Mouse (Mus musculus): ENCODE measurements around the gene Hbp1.

Gene Hbp1

GRCm38 (mm10) chr12:31913614-31914013 is 36.7 kb downstream of the Hbp1 start:
- Histone ChIP-seq H3K4me1 (replicated peaks; ENCODE audit: low read depth, low read length) (peaks cover 12% of the 10 kb centered on the region; the same call in 1 of the 2 replicates), H3K36me3 (ENCODE audit: insufficient read depth, low read length) (0 out of 2 replicates have a peak, but pooled peaks cover under 1% of the 10 kb centered on the region), H3K4me3 (replicated peaks; ENCODE audit: low read length) (no peak overlapping the region), H3K27me3 (ENCODE audit: insufficient read depth, low read length) (no peaks in the 10 kb centered on the region), H3K9me3 (ENCODE audit: low read length) (no peaks in the 10 kb centered on the region)
- TF ChIP-seq CTCF (conservative IDR thresholded peaks at IDR 0.05; ENCODE audit: low read length) = no peak
- TF ChIP-seq POU5F1 (IDR thresholded peaks at IDR 0.05; ENCODE audit: borderline replicate concordance, low read length) = no peak
- TF ChIP-seq NANOG (IDR thresholded peaks at IDR 0.05; ENCODE audit: borderline replicate concordance, low read length) = no peak

DNA sequence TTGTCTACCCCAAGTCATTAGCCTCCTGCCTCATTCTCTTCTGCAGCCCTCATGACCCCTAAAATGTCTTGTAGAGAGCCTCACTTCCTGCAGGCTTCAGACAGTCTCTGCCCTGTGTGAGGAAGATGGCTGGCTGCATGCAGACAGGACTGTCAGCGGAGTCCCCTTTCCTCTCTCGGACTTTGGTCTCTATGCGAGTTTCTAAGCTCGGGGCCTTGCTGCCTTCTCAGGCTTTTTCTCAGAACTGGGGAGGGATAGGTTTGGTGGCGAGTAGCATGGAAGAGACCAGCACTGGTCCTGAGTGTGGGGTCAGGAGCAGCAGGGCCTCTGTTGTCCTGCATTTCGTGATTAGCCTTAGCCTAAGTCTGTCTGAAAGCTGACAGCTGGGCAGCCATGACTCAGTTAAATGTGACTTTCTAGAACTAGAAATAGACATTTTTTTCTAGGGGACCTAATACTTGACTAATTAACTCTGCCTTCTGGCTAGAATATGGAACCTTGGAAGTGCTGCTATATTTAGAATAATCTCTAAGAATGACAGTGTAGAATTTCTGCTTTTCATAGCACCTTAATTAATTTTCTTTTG is 37.3 kb downstream of the Hbp1 start:
- H3K27me3 ChIP-seq (ENCODE audit: insufficient read depth, low read length) = no peaks in the 10 kb centered on the region
- no peak overlapping the region for H3K4me3 ChIP-seq (replicated peaks; ENCODE audit: low read length)
- H3K4me1 ChIP-seq (replicated peaks; ENCODE audit: low read depth, low read length) = peaks cover 12% of the 10 kb centered on the region; the same call in 1 of the 2 replicates
- no peak for TF ChIP-seq NANOG (IDR thresholded peaks at IDR 0.05; ENCODE audit: borderline replicate concordance, low read length)
- TF ChIP-seq POU5F1 (IDR thresholded peaks at IDR 0.05; ENCODE audit: borderline replicate concordance, low read length) = no peak
- no peak for TF ChIP-seq CTCF (conservative IDR thresholded peaks at IDR 0.05; ENCODE audit: low read length)
- no peaks in the 10 kb centered on the region for H3K36me3 ChIP-seq (ENCODE audit: insufficient read depth, low read length)
- no peaks in the 10 kb centered on the region for H3K9me3 ChIP-seq (ENCODE audit: low read length)

- Histone ChIP-seq H3K4me3 (replicated peaks; ENCODE audit: low read length) (no peak overlapping the region), H3K36me3 (ENCODE audit: insufficient read depth, low read length) (no peaks in the 10 kb centered on the region), H3K4me1 (replicated peaks; ENCODE audit: low read depth, low read length) (0 out of 2 replicates have a peak, but pooled peaks cover 2% of the 10 kb centered on the region), H3K9me3 (ENCODE audit: low read length) (no peaks in the 10 kb centered on the region), H3K27me3 (ENCODE audit: insufficient read depth, low read length) (no peaks in the 10 kb centered on the region)
- TF ChIP-seq CTCF (conservative IDR thresholded peaks at IDR 0.05; ENCODE audit: low read length) (no peak), NANOG (IDR thresholded peaks at IDR 0.05; ENCODE audit: borderline replicate concordance, low read length) (no peak), POU5F1 (IDR thresholded peaks at IDR 0.05; ENCODE audit: borderline replicate concordance, low read length) (no peak)
Measured at GRCm38 (mm10) chr12:31907436-31907835, 42.9 kb downstream of the Hbp1 start.

DNA sequence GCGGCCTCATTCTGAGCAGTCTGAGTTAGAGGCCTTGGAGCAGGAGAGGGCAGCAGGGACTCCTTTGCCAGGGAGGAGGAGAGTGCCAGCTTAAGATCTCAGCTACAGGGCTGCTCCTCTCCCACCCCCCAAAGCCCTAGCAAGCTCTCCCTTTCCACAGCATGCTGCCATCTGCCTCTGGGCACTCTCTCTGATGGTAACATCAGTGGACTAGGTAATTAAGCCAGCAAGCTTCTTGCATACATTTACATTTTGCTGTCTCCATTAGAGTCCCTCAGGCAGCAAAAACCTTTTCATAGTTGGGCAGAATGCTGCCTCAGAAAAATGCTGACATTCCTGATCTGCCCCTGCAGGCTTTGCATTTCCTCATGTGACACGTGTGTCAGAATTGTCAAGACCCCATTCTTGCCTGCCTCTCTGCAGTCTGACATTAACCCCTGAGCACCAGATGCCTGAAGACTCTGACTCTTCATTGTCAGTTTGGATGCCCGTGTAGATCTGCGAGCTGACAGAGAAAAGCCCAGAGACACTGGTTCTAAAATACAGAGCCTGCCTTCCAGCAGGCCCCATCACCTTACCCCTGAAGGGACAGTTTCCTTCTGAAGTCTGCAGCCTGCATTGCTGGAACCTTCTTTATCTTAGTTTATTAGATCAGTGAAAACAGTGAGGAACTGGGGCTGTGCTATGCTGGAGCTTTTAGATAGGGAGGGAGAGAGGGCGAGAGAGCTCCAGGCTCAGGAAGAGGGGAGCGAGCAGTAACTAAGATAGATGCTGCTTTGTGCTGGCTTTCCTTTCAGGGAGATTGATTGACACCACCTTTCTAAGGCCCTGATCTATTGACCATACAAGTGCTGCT is 44.4 kb downstream of the Hbp1 start:
- Histone ChIP-seq H3K4me3 (replicated peaks; ENCODE audit: low read length) (no peak overlapping the region), H3K27me3 (ENCODE audit: insufficient read depth, low read length) (no peaks in the 10 kb centered on the region), H3K9me3 (ENCODE audit: low read length) (peaks cover 3% of the 10 kb centered on the region), H3K36me3 (ENCODE audit: insufficient read depth, low read length) (0 out of 2 replicates have a peak, but pooled peaks cover 5% of the 10 kb centered on the region), H3K4me1 (replicated peaks; ENCODE audit: low read depth, low read length) (no peaks in the 10 kb centered on the region)
- no peak for TF ChIP-seq CTCF (conservative IDR thresholded peaks at IDR 0.05; ENCODE audit: low read length)
- TF ChIP-seq POU5F1 (IDR thresholded peaks at IDR 0.05; ENCODE audit: borderline replicate concordance, low read length) = no peak
- no peak for TF ChIP-seq NANOG (IDR thresholded peaks at IDR 0.05; ENCODE audit: borderline replicate concordance, low read length)

DNA sequence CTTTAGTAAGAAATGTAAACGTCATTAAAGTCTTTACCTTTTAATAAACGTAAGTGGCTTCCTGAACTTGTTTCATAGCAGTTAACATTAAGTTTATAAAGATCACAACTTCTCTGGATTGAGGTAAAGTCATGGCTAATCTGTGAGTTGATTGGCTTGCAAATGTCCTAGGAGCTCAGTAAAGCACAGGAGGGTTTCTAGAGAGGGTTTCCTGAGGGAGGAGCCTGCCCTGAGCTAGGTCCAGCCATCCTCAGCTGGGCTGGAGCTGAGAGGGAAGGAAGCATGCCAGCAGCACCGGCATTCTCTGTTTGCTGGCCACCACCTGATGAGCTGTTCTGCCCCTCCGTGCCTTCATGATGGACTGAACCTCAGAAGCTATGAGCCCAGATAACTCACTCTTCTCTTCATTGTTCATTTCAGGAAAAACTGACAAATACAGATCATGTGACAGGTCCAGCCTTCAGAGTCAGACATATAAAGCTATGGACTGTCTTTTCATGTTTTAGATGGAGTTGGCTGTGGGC is 49.9 kb downstream of the Hbp1 start:
- H3K9me3 ChIP-seq (ENCODE audit: low read length) = peaks cover 3% of the 10 kb centered on the region
- H3K4me3 ChIP-seq (replicated peaks; ENCODE audit: low read length) = peak overlapping the region; percentile 26; the same call in 1 of the 2 replicates
- H3K36me3 ChIP-seq (ENCODE audit: insufficient read depth, low read length) = 0 out of 2 replicates have a peak, but pooled peaks cover 5% of the 10 kb centered on the region
- H3K27me3 ChIP-seq (ENCODE audit: insufficient read depth, low read length) = no peaks in the 10 kb centered on the region
- peaks cover 41% of the 10 kb centered on the region for H3K4me1 ChIP-seq (replicated peaks; ENCODE audit: low read depth, low read length)
- TF ChIP-seq POU5F1 (IDR thresholded peaks at IDR 0.05; ENCODE audit: borderline replicate concordance, low read length) (no peak), NANOG (IDR thresholded peaks at IDR 0.05; ENCODE audit: borderline replicate concordance, low read length) (no peak)

DNA sequence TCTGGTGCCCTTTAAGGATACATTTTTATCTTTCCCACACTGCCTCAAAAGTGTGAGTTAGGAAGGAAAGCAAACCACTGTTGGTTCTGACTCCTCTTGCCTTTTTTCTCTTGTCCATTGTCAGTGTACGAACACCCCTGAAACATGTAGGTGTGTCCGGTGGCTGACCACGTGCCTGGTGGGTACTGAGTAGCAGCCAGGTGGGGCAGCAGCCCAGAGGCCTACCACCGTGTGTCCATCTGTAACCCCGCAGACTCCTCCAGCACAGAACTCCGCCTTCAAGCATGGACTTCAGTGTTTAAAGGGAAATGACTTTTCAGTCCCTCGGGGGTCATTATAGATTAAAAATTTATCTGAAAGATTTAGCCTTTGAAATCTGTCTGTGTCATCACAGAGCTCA is 52.9 kb downstream of the Hbp1 start:
- TF ChIP-seq POU5F1 (IDR thresholded peaks at IDR 0.05; ENCODE audit: borderline replicate concordance, low read length) (no peak), NANOG (IDR thresholded peaks at IDR 0.05; ENCODE audit: borderline replicate concordance, low read length) (no peak), CTCF (conservative IDR thresholded peaks at IDR 0.05; ENCODE audit: low read length) (no peak)
- H3K4me1 ChIP-seq (replicated peaks; ENCODE audit: low read depth, low read length) = peaks cover 51% of the 10 kb centered on the region
- H3K4me3 ChIP-seq (replicated peaks; ENCODE audit: low read length) = peak overlapping the region; percentile 14; the same call in 1 of the 2 replicates
- no peaks in the 10 kb centered on the region for H3K27me3 ChIP-seq (ENCODE audit: insufficient read depth, low read length)
- H3K9me3 ChIP-seq (ENCODE audit: low read length) = peaks cover 3% of the 10 kb centered on the region
- H3K36me3 ChIP-seq (ENCODE audit: insufficient read depth, low read length) = 0 out of 2 replicates have a peak, but pooled peaks cover 6% of the 10 kb centered on the region

- no peaks in the 10 kb centered on the region for H3K27me3 ChIP-seq (ENCODE audit: insufficient read depth, low read length)
- TF ChIP-seq CTCF (conservative IDR thresholded peaks at IDR 0.05; ENCODE audit: low read length) (no peak), POU5F1 (IDR thresholded peaks at IDR 0.05; ENCODE audit: borderline replicate concordance, low read length) (no peak), NANOG (IDR thresholded peaks at IDR 0.05; ENCODE audit: borderline replicate concordance, low read length) (peak; percentile 64)
- peak overlapping the region; percentile 14 for H3K4me3 ChIP-seq (replicated peaks; ENCODE audit: low read length)
- peaks cover 2% of the 10 kb centered on the region for H3K9me3 ChIP-seq (ENCODE audit: low read length)
- peaks cover 51% of the 10 kb centered on the region for H3K4me1 ChIP-seq (replicated peaks; ENCODE audit: low read depth, low read length)
- 0 out of 2 replicates have a peak, but pooled peaks cover 6% of the 10 kb centered on the region for H3K36me3 ChIP-seq (ENCODE audit: insufficient read depth, low read length)
Measured at GRCm38 (mm10) chr12:31896986-31897385, 53.3 kb downstream of the Hbp1 start.

DNA sequence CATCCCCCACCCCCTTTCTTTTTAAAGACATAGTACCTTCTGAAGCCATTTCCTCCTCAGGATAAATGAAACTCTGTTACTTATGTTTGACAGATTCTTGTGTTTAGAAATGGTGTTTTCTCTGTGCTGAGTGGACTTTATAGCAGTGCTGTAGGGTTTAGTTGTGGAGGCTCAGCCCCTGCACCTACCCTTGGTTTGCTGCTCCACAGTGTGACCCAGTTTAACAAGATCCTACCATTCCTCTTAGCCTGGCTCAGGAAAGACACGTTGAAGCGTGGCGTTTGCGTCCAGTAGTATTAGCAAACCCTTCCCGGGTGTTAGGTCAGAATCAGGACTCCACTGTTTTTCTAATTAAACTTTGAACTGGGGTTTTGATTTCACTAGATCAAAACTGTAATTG is 54.0 kb downstream of the Hbp1 start:
- H3K27me3 ChIP-seq (ENCODE audit: insufficient read depth, low read length) = no peaks in the 10 kb centered on the region

More for the DNA sequence above, 54.0 kb downstream of the Hbp1 start:
- H3K9me3 ChIP-seq (ENCODE audit: low read length) = no peaks in the 10 kb centered on the region
- H3K36me3 ChIP-seq (ENCODE audit: insufficient read depth, low read length) = 0 out of 2 replicates have a peak, but pooled peaks cover 3% of the 10 kb centered on the region
- TF ChIP-seq NANOG (IDR thresholded peaks at IDR 0.05; ENCODE audit: borderline replicate concordance, low read length) (no peak), POU5F1 (IDR thresholded peaks at IDR 0.05; ENCODE audit: borderline replicate concordance, low read length) (no peak), CTCF (conservative IDR thresholded peaks at IDR 0.05; ENCODE audit: low read length) (no peak)
- H3K4me3 ChIP-seq (replicated peaks; ENCODE audit: low read length) = no peak overlapping the region; the same call in 1 of the 2 replicates
- peaks cover 51% of the 10 kb centered on the region for H3K4me1 ChIP-seq (replicated peaks; ENCODE audit: low read depth, low read length)

All from E14TG2a.4 (cell line).